In genomic region chr9:110681817-110682216, GRCm38 (mm10) we compare ENCODE assay signal across 8 mouse cellular contexts. TPM values are rescaled to one million over a fixed set of nuclear protein-coding genes. Genes with fewer than 3 reads are reported as not detected.
DNase-seq lines count a peak whose midpoint lies in the region; ATAC-seq and TF ChIP-seq lines count a peak whose summit lies in the region.

No protein-coding gene starts in this region.

- no peaks in the 10 kb centered on the region for H3K27me3 ChIP-seq in kidney, postnatal 0 days (ENCODE audit: insufficient read depth, low read length)
- H3K27me3 ChIP-seq in hindbrain, embryonic 14.5 days (ENCODE audit: control insufficient read depth, insufficient read depth, low read length), result no peaks in the 10 kb centered on the region
- H3K27me3 ChIP-seq in neural tube, embryonic 13.5 days, result no peaks in the 10 kb centered on the region

- ATAC-seq in kidney, postnatal 0 days (replicated peaks; ENCODE audit: low FRiP score, low read depth), result no peak
- ATAC-seq in hindbrain, embryonic 14.5 days (ENCODE audit: low FRiP score), result peak; percentile 68
- ATAC-seq in neural tube, embryonic 13.5 days (ENCODE audit: low read depth), result peak; percentile 83

- peaks cover 52% of the 10 kb centered on the region for H3K4me1 ChIP-seq in kidney, postnatal 0 days (replicated peaks; ENCODE audit: insufficient read depth, low read length)
- H3K4me1 ChIP-seq in cortical plate, adult 2 months (ENCODE audit: control insufficient read depth, insufficient read depth, low read length), result peaks cover 25% of the 10 kb centered on the region
- H3K4me1 ChIP-seq in hindbrain, embryonic 14.5 days (replicated peaks; ENCODE audit: control insufficient read depth, insufficient read depth, low read length), result peaks cover 37% of the 10 kb centered on the region
- peaks cover 64% of the 10 kb centered on the region for H3K4me1 ChIP-seq in neural tube, embryonic 13.5 days (replicated peaks)

- H3K27ac ChIP-seq in kidney, postnatal 0 days, result peak overlapping the region; percentile 77
- H3K27ac ChIP-seq in cortical plate, adult 2 months (ENCODE audit: insufficient read depth, low read length), result 0 out of 2 replicates have a peak overlapping the region, but pooled peaks have one; percentile 10
- peak overlapping the region; percentile 51 for H3K27ac ChIP-seq in hindbrain, embryonic 14.5 days
- peak overlapping the region; percentile 83 for H3K27ac ChIP-seq in neural tube, embryonic 13.5 days (replicated peaks)

- no peak overlapping the region for H3K4me3 ChIP-seq in kidney, postnatal 0 days (replicated peaks; ENCODE audit: low read depth, low read length)
- no peak overlapping the region for H3K4me3 ChIP-seq in cortical plate, adult 2 months (ENCODE audit: insufficient read depth, low read length)
- H3K4me3 ChIP-seq in hindbrain, embryonic 14.5 days (replicated peaks; ENCODE audit: low read length), result no peak overlapping the region
- H3K4me3 ChIP-seq in neural tube, embryonic 13.5 days, result no peak overlapping the region

- H3K4me2 ChIP-seq in kidney, postnatal 0 days (ENCODE audit: low read length), result no peak overlapping the region
- no peak overlapping the region for H3K4me2 ChIP-seq in hindbrain, embryonic 14.5 days (replicated peaks)
- 0 out of 2 replicates have a peak overlapping the region, but pooled peaks have one; percentile 13 for H3K4me2 ChIP-seq in neural tube, embryonic 13.5 days

- no peak overlapping the region for H3K9ac ChIP-seq in kidney, postnatal 0 days (ENCODE audit: low read depth, low read length)
- no peak overlapping the region for H3K9ac ChIP-seq in hindbrain, embryonic 14.5 days
- H3K9ac ChIP-seq in neural tube, embryonic 13.5 days, result no peak overlapping the region

- no peaks in the 10 kb centered on the region for H3K36me3 ChIP-seq in kidney, postnatal 0 days (ENCODE audit: insufficient read depth, low read length)
- no peaks in the 10 kb centered on the region for H3K36me3 ChIP-seq in hindbrain, embryonic 14.5 days (replicated peaks; ENCODE audit: control insufficient read depth, insufficient read depth)
- H3K36me3 ChIP-seq in neural tube, embryonic 13.5 days, result no peaks in the 10 kb centered on the region

- TF ChIP-seq POLR2A in cortical plate, adult 2 months (IDR thresholded peaks at IDR 0.05; ENCODE audit: extremely low read depth, insufficient read depth, low read length), result no peak

- H3K9me3 ChIP-seq in kidney, postnatal 0 days (replicated peaks; ENCODE audit: low read length), result no peaks in the 10 kb centered on the region
- H3K9me3 ChIP-seq in hindbrain, embryonic 14.5 days (ENCODE audit: control insufficient read depth, low read length), result no peaks in the 10 kb centered on the region
- no peaks in the 10 kb centered on the region for H3K9me3 ChIP-seq in neural tube, embryonic 13.5 days

- 72% methylated on average over 9 of the region's 9 CpGs for WGBS in kidney, postnatal 0 days
- WGBS in hindbrain, embryonic 14.5 days, result 30% methylated on average over 9 of the region's 9 CpGs
- 30% methylated on average over 9 of the region's 9 CpGs for WGBS in neural tube, embryonic 13.5 days

- no peak for TF ChIP-seq CTCF in kidney, postnatal 0 days (IDR thresholded peaks at IDR 0.05; ENCODE audit: low read depth)
- TF ChIP-seq CTCF in cortical plate, adult 2 months (IDR thresholded peaks at IDR 0.05; ENCODE audit: extremely low read depth, insufficient read depth, low read length), result no peak

- DNase-seq in kidney, postnatal 0 days (ENCODE audit: low spot score), result no peak
- no peak for DNase-seq in kidney, adult 18-20 months
- peak; percentile 33 for DNase-seq in hindbrain, embryonic 14.5 days (ENCODE audit: low spot score)
- DNase-seq in thymus, adult 18-20 months, result no peak
- DNase-seq in cerebellum, adult 8-10 months, result no peak
- DNase-seq in urinary bladder, postnatal 14 days (ENCODE audit: low spot score), result no peak

RNA-seq across cellular contexts. Expression of gene Ccdc12, which starts 25.5 kb away (rescaled TPM):
- polyA plus RNA-seq in kidney, postnatal 0 days (2015; fragmentation: Nextera tagmentation; extraction: Ambion mirVana), result 153 and 154 TPM in 2 replicates
- 100 and 103 TPM in 2 replicates for polyA plus RNA-seq in cortical plate, adult 2 months (2012; rRNA removed)
- 84.6 and 97.6 TPM in 2 replicates for polyA plus RNA-seq in hindbrain, embryonic 14.5 days (2014; fragmentation: Nextera tagmentation; extraction: Ambion mirVana)
- 105 and 118 TPM in 2 replicates for polyA plus RNA-seq in neural tube, embryonic 13.5 days (2015; fragmentation: Nextera tagmentation; extraction: Ambion mirVana)

RNA-seq across cellular contexts. Expression of gene Nbeal2, which starts 27.9 kb away (rescaled TPM):
- 2.9 and 3.9 TPM in 2 replicates for polyA plus RNA-seq in kidney, postnatal 0 days (2015; fragmentation: Nextera tagmentation; extraction: Ambion mirVana)
- 10.0 and 10.7 TPM in 2 replicates for polyA plus RNA-seq in cortical plate, adult 2 months (2012; rRNA removed)
- polyA plus RNA-seq in hindbrain, embryonic 14.5 days (2014; fragmentation: Nextera tagmentation; extraction: Ambion mirVana), result 2.2 and 4.0 TPM in 2 replicates
- polyA plus RNA-seq in neural tube, embryonic 13.5 days (2015; fragmentation: Nextera tagmentation; extraction: Ambion mirVana), result 1.8 and 2.2 TPM in 2 replicates

RNA-seq across cellular contexts. Expression of gene Nradd, which starts 57.6 kb away (rescaled TPM):
- 42.3 and 45.7 TPM in 2 replicates for polyA plus RNA-seq in kidney, postnatal 0 days (2015; fragmentation: Nextera tagmentation; extraction: Ambion mirVana)
- 2.5 and 3.7 TPM in 2 replicates for polyA plus RNA-seq in cortical plate, adult 2 months (2012; rRNA removed)
- 16.4 and 16.8 TPM in 2 replicates for polyA plus RNA-seq in hindbrain, embryonic 14.5 days (2014; fragmentation: Nextera tagmentation; extraction: Ambion mirVana)
- polyA plus RNA-seq in neural tube, embryonic 13.5 days (2015; fragmentation: Nextera tagmentation; extraction: Ambion mirVana), result 38.0 and 39.3 TPM in 2 replicates

RNA-seq across cellular contexts. Expression of gene Myl3, which starts 59.8 kb away (rescaled TPM):
- polyA plus RNA-seq in kidney, postnatal 0 days (2015; fragmentation: Nextera tagmentation; extraction: Ambion mirVana), result 1.1 and 1.5 TPM in 2 replicates
- polyA plus RNA-seq in cortical plate, adult 2 months (2012; rRNA removed), result 0.13 and 0.30 TPM in 2 replicates
- 0.26 and 0.43 TPM in 2 replicates for polyA plus RNA-seq in hindbrain, embryonic 14.5 days (2014; fragmentation: Nextera tagmentation; extraction: Ambion mirVana)
- polyA plus RNA-seq in neural tube, embryonic 13.5 days (2015; fragmentation: Nextera tagmentation; extraction: Ambion mirVana), result 1.2 and 3.8 TPM in 2 replicates

Comparison
In these comparisons a context has a peak if more than half of its experiments do, and no peak if none do; other contexts are left out.
1. H3K27ac ChIP-seq: peak in every context shown above with its lines; median percentile 83 in neural tube, embryonic 13.5 days; 77 in kidney, postnatal 0 days; 51 in hindbrain, embryonic 14.5 days; 10 in cortical plate, adult 2 months.